Mouse (Mus musculus) layer of hippocampus, postnatal 36 days (tissue): ENCODE measurements around the gene Gstk1. TPM values are rescaled to one million over a fixed set of nuclear protein-coding genes. Genes with fewer than 3 reads are reported as not detected.

Experiments used
- DNase-seq, 2 experiments: peaks; one replicate each; pipeline ENCODE4 v3.0.0; 2022
- total RNA-seq, 2 experiments: library from RNA; stranded (reverse); gene quantifications; 2 replicates each; pipeline ENCODE4 v1.2.3; 2021

Gene Gstk1
- 1 to 10 TPM; 9.5 to 9.6 TPM for total RNA-seq

- DNase-seq = peak; percentile 48 to 62
Observed at GRCm38 (mm10) chr6:42245711-42246353, at the start of gene Gstk1. Gstk1 (plus strand) TSS chr6:42245935.

GRCm38 (mm10) chr6:42197710-42198109 is 48.0 kb upstream of the Gstk1 start:
- DNase-seq = no peak

- no peak for DNase-seq
Observed at GRCm38 (mm10) chr6:42199498-42199897, 46.2 kb upstream of the Gstk1 start.

GRCm38 (mm10) chr6:42215028-42215427 is 30.7 kb upstream of the Gstk1 start, which contains the start of gene Tas2r144:
Tas2r144 (plus strand) TSS chr6:42215328.
- no peak for DNase-seq

GRCm38 (mm10) chr6:42222286-42222685 is 23.4 kb upstream of the Gstk1 start:
- DNase-seq = no peak

- no peak for DNase-seq
Observed at GRCm38 (mm10) chr6:42225046-42225445, 20.7 kb upstream of the Gstk1 start.

GRCm38 (mm10) chr6:42227240-42228101 is 18.3 kb upstream of the Gstk1 start:
- peak; percentile 41 to 44 for DNase-seq

GRCm38 (mm10) chr6:42229610-42230009 is 16.1 kb upstream of the Gstk1 start:
- DNase-seq = no peak

GRCm38 (mm10) chr6:42231191-42231590 is 14.5 kb upstream of the Gstk1 start:
- DNase-seq = no peak

GRCm38 (mm10) chr6:42237276-42237805 is 8.4 kb upstream of the Gstk1 start:
- no peak for DNase-seq

- no peak for DNase-seq
Observed at GRCm38 (mm10) chr6:42241311-42242045, 4.3 kb upstream of the Gstk1 start.

GRCm38 (mm10) chr6:42247173-42247572 is 1.4 kb downstream of the Gstk1 start:
- no peak for DNase-seq

- DNase-seq = no peak
Observed at GRCm38 (mm10) chr6:42247981-42248380, 2.2 kb downstream of the Gstk1 start.

- DNase-seq = no peak
Observed at GRCm38 (mm10) chr6:42251791-42252190, 6.1 kb downstream of the Gstk1 start.

- DNase-seq = no peak
Observed at GRCm38 (mm10) chr6:42253103-42253502, 7.4 kb downstream of the Gstk1 start.

GRCm38 (mm10) chr6:42257303-42257863 is 11.6 kb downstream of the Gstk1 start:
- DNase-seq = peak; percentile 36 to 41

- DNase-seq = no peak
Observed at GRCm38 (mm10) chr6:42260430-42260829, 14.7 kb downstream of the Gstk1 start.

GRCm38 (mm10) chr6:42261524-42262170 is 15.9 kb downstream of the Gstk1 start, which contains the start of gene Tmem139:
Tmem139 (plus strand) TSS chr6:42261970.
- no peak for DNase-seq

GRCm38 (mm10) chr6:42264626-42265312 is 19.0 kb downstream of the Gstk1 start, which contains the start of gene Casp2:
Casp2 (plus strand) TSS chr6:42264985.
- DNase-seq = peak; percentile 98

GRCm38 (mm10) chr6:42265391-42266330 is 19.9 kb downstream of the Gstk1 start:
- no peak for DNase-seq
